34 mouse cellular contexts compared by ENCODE assay signal in genomic region chr16:25970720-25971119, GRCm38 (mm10).
"Had no signal": no experiment of that assay in that cellular context is flagged by ENCODE, and none has a peak within 500 bp of the region (broad histone marks: within the 10 kb centered on the region; RNA-seq: fewer than 3 reads in every experiment).

No protein-coding gene starts in this region.

- H3K4me2 ChIP-seq: heart, embryonic 11.5 days; heart, embryonic 12.5 days; heart, embryonic 13.5 days; heart, embryonic 15.5 days; hindbrain, embryonic 12.5 days; hindbrain, embryonic 13.5 days; hindbrain, embryonic 14.5 days; hindbrain, embryonic 15.5 days; intestine, embryonic 15.5 days; kidney, embryonic 15.5 days had no signal

- ATAC-seq: hindbrain, embryonic 16.5 days; hindbrain, postnatal 0 days; intestine, embryonic 15.5 days; intestine, embryonic 16.5 days; intestine, postnatal 0 days had no signal

- H3K27me3 ChIP-seq: heart, embryonic 12.5 days; heart, embryonic 13.5 days; heart, embryonic 15.5 days; hindbrain, embryonic 12.5 days; hindbrain, embryonic 13.5 days; hindbrain, embryonic 15.5 days; intestine, embryonic 15.5 days; kidney, embryonic 15.5 days had no signal

- H3K36me3 ChIP-seq: heart, embryonic 15.5 days; hindbrain, embryonic 10.5 days; hindbrain, embryonic 12.5 days; hindbrain, embryonic 13.5 days; hindbrain, embryonic 15.5 days; intestine, embryonic 15.5 days had no signal

- H3K27ac ChIP-seq: heart, embryonic 10.5 days; heart, embryonic 13.5 days; heart, embryonic 15.5 days; hindbrain, embryonic 10.5 days; hindbrain, embryonic 12.5 days; hindbrain, embryonic 13.5 days; hindbrain, embryonic 14.5 days; hindbrain, embryonic 15.5 days; hindbrain, postnatal 0 days; intestine, embryonic 15.5 days; kidney, embryonic 15.5 days; kidney, postnatal 0 days; layer of hippocampus, adult 2 months; left cerebral cortex, adult 2 months had no signal

- DNase-seq: heart, postnatal 10 days; heart, postnatal 14 days; heart, postnatal 36 days; heart, postnatal 4 days; kidney, adult 11 months; kidney, adult 18-20 months; kidney, adult 2 months; kidney, adult 8-10 months; kidney, adult 9 months; kidney, postnatal 10 days; kidney, postnatal 14 days; kidney, postnatal 25 days; kidney, postnatal 36 days; kidney, postnatal 4 days; layer of hippocampus, adult 9-11 months had no signal

- H3K4me3 ChIP-seq: heart, embryonic 10.5 days; heart, embryonic 12.5 days; heart, embryonic 13.5 days; heart, embryonic 15.5 days; hindbrain, embryonic 10.5 days; hindbrain, embryonic 12.5 days; hindbrain, embryonic 13.5 days; hindbrain, embryonic 15.5 days; intestine, embryonic 15.5 days; kidney, embryonic 15.5 days; layer of hippocampus, adult 2 months; left cerebral cortex, adult 2 months had no signal

- H3K9me3 ChIP-seq: heart, embryonic 10.5 days; heart, embryonic 12.5 days; heart, embryonic 13.5 days; heart, embryonic 15.5 days; hindbrain, embryonic 10.5 days; hindbrain, embryonic 12.5 days; hindbrain, embryonic 13.5 days; hindbrain, embryonic 15.5 days; intestine, embryonic 15.5 days; kidney, embryonic 15.5 days had no signal

- H3K4me1 ChIP-seq: heart, embryonic 10.5 days; heart, embryonic 12.5 days; heart, embryonic 15.5 days; hindbrain, embryonic 10.5 days; hindbrain, embryonic 12.5 days; hindbrain, embryonic 13.5 days; hindbrain, embryonic 15.5 days; intestine, embryonic 15.5 days; kidney, embryonic 15.5 days had no signal

- H3K9ac ChIP-seq: heart, embryonic 12.5 days; heart, embryonic 13.5 days; heart, embryonic 15.5 days; hindbrain, embryonic 12.5 days; hindbrain, embryonic 13.5 days; hindbrain, embryonic 14.5 days; hindbrain, embryonic 15.5 days; intestine, embryonic 15.5 days; kidney, embryonic 15.5 days had no signal
